8 mouse cellular contexts compared by ENCODE assay signal in the genomic region with DNA sequence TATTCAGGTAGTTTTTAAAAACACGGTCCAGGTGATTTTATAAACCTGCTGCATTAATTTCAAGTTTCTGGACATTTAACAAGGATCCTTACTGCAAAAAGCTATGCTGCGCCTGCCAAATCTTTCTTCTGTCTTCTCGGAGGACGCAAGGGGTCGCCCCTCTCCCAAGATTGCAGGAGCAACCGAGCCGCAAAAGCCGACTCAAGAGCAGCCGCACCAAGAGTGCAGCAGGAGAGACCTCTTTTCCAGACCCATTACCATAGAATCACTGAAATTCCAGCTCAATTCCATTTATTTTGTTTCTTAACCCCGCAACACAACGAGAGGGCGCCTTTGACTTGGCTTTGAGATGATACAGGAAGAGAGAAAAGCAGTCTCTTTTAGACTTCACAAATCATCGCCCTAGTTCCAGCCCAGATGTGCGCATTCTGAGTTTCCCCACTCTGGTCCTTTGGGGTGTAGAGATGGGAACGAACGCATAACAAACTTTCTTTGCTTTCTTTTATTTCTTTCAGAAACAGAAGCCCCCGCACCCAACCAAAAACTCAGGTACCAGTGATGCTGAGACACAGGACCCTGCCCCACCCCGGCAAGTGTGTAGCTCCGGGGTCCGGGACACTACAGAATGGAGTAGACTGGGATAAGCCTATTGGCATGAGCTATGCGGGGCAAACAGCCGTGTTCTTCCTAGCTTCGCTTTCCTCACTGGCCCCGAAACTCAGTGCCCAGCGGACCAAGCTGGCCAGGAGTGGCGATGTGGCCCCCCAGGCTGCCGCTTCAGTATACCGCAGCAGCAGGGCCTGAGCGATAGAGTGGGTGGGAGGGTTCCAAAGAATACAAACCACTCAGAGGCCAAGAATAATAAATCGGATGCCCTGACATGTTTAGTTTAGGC. TPM values are rescaled to one million over a fixed set of nuclear protein-coding genes. Genes with fewer than 3 reads are reported as not detected.
DNase-seq lines count a peak whose midpoint lies in the region; ATAC-seq and TF ChIP-seq lines count a peak whose summit lies in the region.

No protein-coding gene starts in this region.

- H3K4me2 ChIP-seq in hindbrain, embryonic 12.5 days (replicated peaks), result peak overlapping the region; percentile 98
- H3K4me2 ChIP-seq in lung, embryonic 14.5 days, result peak overlapping the region; percentile 92

- peak overlapping the region; percentile 63 for H3K4me3 ChIP-seq in hindbrain, embryonic 12.5 days
- H3K4me3 ChIP-seq in lung, embryonic 14.5 days (ENCODE audit: low read depth, low read length), result peak overlapping the region; percentile 52

- under 1% methylated on average over 30 of the region's 30 CpGs for WGBS in hindbrain, embryonic 12.5 days
- WGBS in lung, embryonic 14.5 days, result 1% methylated on average over 30 of the region's 30 CpGs

- no peak overlapping the region for H3K27ac ChIP-seq in hindbrain, embryonic 12.5 days
- H3K27ac ChIP-seq in lung, embryonic 14.5 days (ENCODE audit: low read depth), result no peak overlapping the region

- peak; percentile 67 for ATAC-seq in hindbrain, embryonic 12.5 days (ENCODE audit: low FRiP score)
- peak; percentile 50 for ATAC-seq in lung, embryonic 14.5 days (ENCODE audit: insufficient read depth)

- no peaks in the 10 kb centered on the region for H3K36me3 ChIP-seq in hindbrain, embryonic 12.5 days
- no peaks in the 10 kb centered on the region for H3K36me3 ChIP-seq in lung, embryonic 14.5 days (ENCODE audit: insufficient read depth)

- peaks cover 22% of the 10 kb centered on the region for H3K4me1 ChIP-seq in hindbrain, embryonic 12.5 days
- peaks cover 2% of the 10 kb centered on the region; the same call in 1 of the 2 replicates for H3K4me1 ChIP-seq in lung, embryonic 14.5 days (ENCODE audit: insufficient read depth)

- 0 out of 2 replicates have a peak overlapping the region, but pooled peaks have one; percentile 18 for H3K9ac ChIP-seq in hindbrain, embryonic 12.5 days
- H3K9ac ChIP-seq in lung, embryonic 14.5 days, result no peak overlapping the region

- peaks cover 42% of the 10 kb centered on the region for H3K27me3 ChIP-seq in hindbrain, embryonic 12.5 days
- peaks cover 23% of the 10 kb centered on the region for H3K27me3 ChIP-seq in lung, embryonic 14.5 days (ENCODE audit: insufficient read depth, low read length)

- DNase-seq in R1 (ENCODE audit: low read depth, low spot score), result peak; percentile 72
- peak; percentile 82 to 89 for DNase-seq in cerebellum, postnatal 25 days
- DNase-seq in frontal cortex, postnatal 25 days (ENCODE audit: low spot score in 2 of 2), result peak; percentile 57 to 74
- DNase-seq in layer of hippocampus, adult 9-11 months, result peak; percentile 75
- DNase-seq in lung, embryonic 14.5 days, result peak; percentile 93
- peak; percentile 72 for DNase-seq in ovary, postnatal 14 days (ENCODE audit: low spot score)
- peak; percentile 25 for DNase-seq in urinary bladder, postnatal 10 days (ENCODE audit: low spot score)

- TF ChIP-seq CTCF in lung, embryonic 14.5 days (IDR thresholded peaks at IDR 0.05; ENCODE audit: low read depth), result peak; percentile 82

- H3K9me3 ChIP-seq in hindbrain, embryonic 12.5 days (replicated peaks), result no peaks in the 10 kb centered on the region
- H3K9me3 ChIP-seq in lung, embryonic 14.5 days (ENCODE audit: low read depth, low read length), result no peaks in the 10 kb centered on the region

RNA-seq across cellular contexts. Expression of a gene that starts 2.6 kb away (rescaled TPM):
- polyA plus RNA-seq in hindbrain, embryonic 12.5 days (2016; fragmentation: Nextera tagmentation; extraction: Ambion mirVana), result 7.1 and 8.6 TPM in 2 replicates
- 1.1 and 1.4 TPM in 2 replicates for polyA plus RNA-seq in lung, embryonic 14.5 days (2014; fragmentation: Nextera tagmentation; extraction: Ambion mirVana)

Comparison
In these comparisons a context has a peak if more than half of its experiments do, and no peak if none do; other contexts are left out.
1. DNase-seq: peak in every context shown above with its lines; median percentile 93 in lung, embryonic 14.5 days; 86 in cerebellum, postnatal 25 days; 75 in layer of hippocampus, adult 9-11 months; 72 in R1; 72 in ovary, postnatal 14 days; 66 in frontal cortex, postnatal 25 days; 25 in urinary bladder, postnatal 10 days.